ENCODE assay signal across 20 mouse cellular contexts in the genomic region with DNA sequence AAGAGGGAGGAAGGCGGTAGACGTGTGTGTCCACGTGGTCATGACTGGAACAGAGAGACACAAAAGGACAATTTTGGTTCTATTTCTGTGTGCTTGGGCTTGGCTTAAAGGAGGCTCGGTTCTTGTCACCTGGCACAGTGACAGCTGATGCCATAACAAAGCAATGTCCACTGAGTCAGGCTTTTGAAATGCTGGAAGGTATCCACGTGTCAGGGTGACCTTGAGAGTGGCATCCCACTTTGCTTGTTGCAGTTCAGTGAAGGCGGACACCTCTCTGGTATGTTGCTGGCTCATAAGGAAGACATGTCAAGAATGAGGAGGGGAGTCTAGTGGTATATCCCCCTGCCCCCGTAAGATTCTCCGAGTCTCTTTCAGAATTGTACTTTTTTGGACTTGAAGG.
DNase-seq lines count a peak whose midpoint lies in the region; ATAC-seq and TF ChIP-seq lines count a peak whose summit lies in the region.
"Had no signal": no experiment of that assay in that cellular context is flagged by ENCODE, and none has a peak within 500 bp of the region (broad histone marks: within the 10 kb centered on the region; RNA-seq: fewer than 3 reads in every experiment).

No protein-coding gene starts in this region.

- WGBS in heart, embryonic 11.5 days (ENCODE audit: insufficient replicate concordance) = 53% methylated on average over 8 of the region's 8 CpGs
- WGBS in heart, adult 2 months = 52% methylated on average over 8 of the region's 8 CpGs

- no peak for TF ChIP-seq POLR2A in heart, adult 2 months (IDR thresholded peaks at IDR 0.05; ENCODE audit: insufficient read depth, low read depth, low read length)

- ATAC-seq in heart, embryonic 11.5 days (replicated peaks; ENCODE audit: insufficient number of reproducible peaks, low FRiP score, low TSS enrichment) = peak; percentile 46
- ATAC-seq: forebrain, embryonic 14.5 days had no signal

- no peak overlapping the region for H3K9ac ChIP-seq in heart, embryonic 11.5 days (ENCODE audit: low read depth, low read length)
- no peak overlapping the region for H3K9ac ChIP-seq in heart, adult 2 months (ENCODE audit: low read depth, low read length)
- H3K9ac ChIP-seq: limb, embryonic 12.5 days; liver, embryonic 13.5 days; lung, embryonic 15.5 days had no signal

- H3K4me1 ChIP-seq in heart, embryonic 11.5 days (ENCODE audit: control insufficient read depth, insufficient read depth, low read length) = no peaks in the 10 kb centered on the region; the same call in 1 of the 2 replicates
- H3K4me1 ChIP-seq in heart, adult 2 months (ENCODE audit: control insufficient read depth, insufficient read depth, low read length) = peaks cover 1% of the 10 kb centered on the region; the same call in 1 of the 2 replicates
- H3K4me1 ChIP-seq: embryonic facial prominence, embryonic 10.5 days; limb, embryonic 12.5 days; liver, embryonic 13.5 days; lung, embryonic 15.5 days had no signal

- no peaks in the 10 kb centered on the region for H3K9me3 ChIP-seq in heart, embryonic 11.5 days (replicated peaks; ENCODE audit: control insufficient read depth, low read length)
- H3K9me3 ChIP-seq: embryonic facial prominence, embryonic 10.5 days; limb, embryonic 12.5 days; liver, embryonic 13.5 days; lung, embryonic 15.5 days had no signal

- TF ChIP-seq EP300 in heart, adult 2 months (IDR thresholded peaks at IDR 0.05; ENCODE audit: insufficient read depth, low read depth, low read length) = no peak

- H3K4me2 ChIP-seq in heart, embryonic 11.5 days = no peak overlapping the region
- H3K4me2 ChIP-seq: limb, embryonic 12.5 days; liver, embryonic 13.5 days; lung, embryonic 15.5 days; midbrain, embryonic 11.5 days had no signal

- DNase-seq in heart, adult 2 months = no peak
- DNase-seq in urinary bladder, postnatal 25 days (ENCODE audit: low spot score) = peak; percentile 8
- DNase-seq in urinary bladder, postnatal 14 days (ENCODE audit: low spot score) = no peak
- DNase-seq in adrenal gland, postnatal 14 days = peak; percentile 16
- no peak for DNase-seq in left cerebral cortex, adult 18-20 months (ENCODE audit: low spot score in 2 of 2)
- no peak for DNase-seq in layer of hippocampus, postnatal 10 days (ENCODE audit: low spot score in 2 of 2)
- DNase-seq: cerebellum, adult 18-20 months; cerebellum, postnatal 36 days; liver, embryonic 13.5 days; right cerebral cortex, postnatal 4 days; thymus, postnatal 25 days had no signal

- no peak for TF ChIP-seq CTCF in heart, adult 2 months (IDR thresholded peaks at IDR 0.05)

- intact Hi-C loops in heart, adult 2 months (cut with DNase I) = no loop called here

- 0 out of 2 replicates have a peak overlapping the region, but pooled peaks have one; percentile 2 for H3K27ac ChIP-seq in heart, embryonic 11.5 days (ENCODE audit: low read depth, low read length)
- no peak overlapping the region for H3K27ac ChIP-seq in heart, adult 2 months
- H3K27ac ChIP-seq: embryonic facial prominence, embryonic 10.5 days; left cerebral cortex, adult 2 months; limb, embryonic 12.5 days; liver, embryonic 13.5 days; lung, embryonic 15.5 days; macrophage had no signal

- H3K36me3 ChIP-seq in heart, embryonic 11.5 days (ENCODE audit: control insufficient read depth, insufficient read depth, low read length) = no peaks in the 10 kb centered on the region
- no peaks in the 10 kb centered on the region for H3K36me3 ChIP-seq in heart, adult 2 months (ENCODE audit: control insufficient read depth, insufficient read depth, low read length)
- H3K36me3 ChIP-seq: embryonic facial prominence, embryonic 10.5 days; limb, embryonic 12.5 days; liver, embryonic 13.5 days; lung, embryonic 15.5 days had no signal

- no peaks in the 10 kb centered on the region for H3K27me3 ChIP-seq in heart, embryonic 11.5 days (ENCODE audit: control insufficient read depth, insufficient read depth, low read length)
- no peaks in the 10 kb centered on the region for H3K27me3 ChIP-seq in heart, adult 2 months (ENCODE audit: control insufficient read depth, insufficient read depth, low read length)
- H3K27me3 ChIP-seq: limb, embryonic 12.5 days; liver, embryonic 13.5 days; lung, embryonic 15.5 days had no signal

- no peak overlapping the region for H3K4me3 ChIP-seq in heart, embryonic 11.5 days (ENCODE audit: low read depth, low read length)
- no peak overlapping the region for H3K4me3 ChIP-seq in heart, adult 2 months
- H3K4me3 ChIP-seq: embryonic facial prominence, embryonic 10.5 days; erythroblast, embryonic 14.5 days; left cerebral cortex, adult 2 months; limb, embryonic 12.5 days; liver, embryonic 13.5 days; lung, embryonic 15.5 days had no signal

- no peaks in the 10 kb centered on the region for H3K79me2 ChIP-seq in heart, adult 2 months (replicated peaks; ENCODE audit: control insufficient read depth, insufficient read depth, low read length)

Comparison
In these comparisons a context has a peak if more than half of its experiments do, and no peak if none do; other contexts are left out.
1. DNase-seq: peak in urinary bladder, postnatal 25 days (single experiment) and adrenal gland, postnatal 14 days (single experiment); none in heart, adult 2 months (0 of 2), urinary bladder, postnatal 14 days (single experiment), left cerebral cortex, adult 18-20 months (0 of 2) and layer of hippocampus, postnatal 10 days (0 of 2).